Mouse (Mus musculus) CH12.LX (cell line): ENCODE measurements around the gene Cd55b. TPM values are rescaled to one million over a fixed set of nuclear protein-coding genes. Genes with fewer than 3 reads are reported as not detected.
"Not testable (repeated sequence)": the region's sequence is repeated elsewhere in the genome, so short reads cannot be mapped to it uniquely, and the experiment has no call there.

Source experiments
- DNase-seq: peaks from one replicate; pipeline ENCODE4 v3.0.0-alpha.2; 2013; ENCODE audit errors: extremely low read depth
- H3K27ac ChIP-seq: 2 replicates; pipeline ENCODE4 v1.5.1; 2012; ENCODE audit warnings: low read depth, mild to moderate bottlenecking, control low read depth, moderate library complexity; ENCODE audit not compliant: insufficient read depth
- H3K27me3 ChIP-seq: replicated peaks from 2 replicates; pipeline ENCODE3; 2012; ENCODE audit warnings: inconsistent platforms
- H3K36me3 ChIP-seq, 2 experiments: replicated peaks in 1 of 2; 2 replicates each; pipeline versions ENCODE3 to v1.6.1; 2012; ENCODE audit warnings: inconsistent platforms in 1 of 2, low read length in 1 of 2, mild to moderate bottlenecking in 1 of 2, mixed read lengths in 1 of 2, moderate library complexity in 1 of 2; ENCODE audit not compliant: control insufficient read depth in 1 of 2, insufficient read depth in 1 of 2
- H3K4me1 ChIP-seq, 2 experiments: 2 replicates each; pipeline ENCODE4 v1.6.1; 2012; ENCODE audit warnings: inconsistent platforms in 1 of 2, moderate library complexity in 1 of 2; ENCODE audit not compliant: insufficient read depth in 2 of 2, control insufficient read depth in 1 of 2
- H3K4me2 ChIP-seq: 2 replicates; pipeline ENCODE4 v1.6.1; 2012; ENCODE audit warnings: low read depth, mild to moderate bottlenecking, control low read depth; ENCODE audit not compliant: poor library complexity, insufficient read depth, severe bottlenecking
- H3K4me3 ChIP-seq, 3 experiments: fragments of 150-350 bp in 1 of 3; sonication (generic) in 1 of 3; replicated peaks in 1 of 3; 2 replicates each; pipeline versions ENCODE3 to v1.5.1; 2011 to 2012; ENCODE audit warnings: low read depth in 2 of 3, low read length in 2 of 3, mild to moderate bottlenecking in 2 of 3, moderate library complexity in 2 of 3, control low read depth in 1 of 3, improper control_type of control experiment in 1 of 3, inconsistent platforms in 1 of 3, mixed read lengths in 1 of 3; ENCODE audit not compliant: poor library complexity in 1 of 3
- H3K79me2 ChIP-seq: replicated peaks from 2 replicates; pipeline ENCODE4 v1.6.1; 2012; ENCODE audit warnings: mild to moderate bottlenecking, moderate library complexity; ENCODE audit not compliant: control insufficient read depth, poor library complexity, insufficient read depth, severe bottlenecking; ENCODE audit errors: extremely low read depth
- H3K9ac ChIP-seq: 2 replicates; pipeline ENCODE4 v1.6.1; 2012; ENCODE audit warnings: low read depth, mild to moderate bottlenecking, control low read depth, moderate library complexity; ENCODE audit not compliant: insufficient read depth
- H3K9me3 ChIP-seq: replicated peaks from 2 replicates; pipeline ENCODE3; 2012; ENCODE audit warnings: low read length, inconsistent platforms, mixed read lengths
- ELF1 ChIP-seq: IDR thresholded peaks from 2 replicates; pipeline ENCODE4 v1.6.1; 2014; ENCODE audit warnings: low read depth, mild to moderate bottlenecking, inconsistent platforms, low read length, improper control_type of control experiment
- ETS1 ChIP-seq: conservative IDR thresholded peaks from 2 replicates; pipeline ENCODE4 v1.6.1; 2012; ENCODE audit warnings: low read depth, mild to moderate bottlenecking, inconsistent platforms, low read length, improper control_type of control experiment, moderate library complexity
- GABPA ChIP-seq: IDR thresholded peaks from 2 replicates; pipeline ENCODE4 v1.6.1; 2012; ENCODE audit warnings: low read depth, low read length, improper control_type of control experiment, inconsistent platforms; ENCODE audit not compliant: insufficient replicate concordance
- JUN ChIP-seq: IDR thresholded peaks from 2 replicates; pipeline ENCODE4 v1.6.1; 2011; ENCODE audit warnings: low read depth, mild to moderate bottlenecking, low read length, improper control_type of control experiment, moderate library complexity; ENCODE audit not compliant: insufficient read depth
- MAZ ChIP-seq: IDR thresholded peaks from 2 replicates; pipeline ENCODE4 v1.6.1; 2012; ENCODE audit warnings: low read depth, mild to moderate bottlenecking, inconsistent platforms, low read length, improper control_type of control experiment, moderate library complexity
- MEF2A ChIP-seq: IDR thresholded peaks from 2 replicates; pipeline ENCODE4 v1.6.1; 2014; ENCODE audit warnings: low read depth, mild to moderate bottlenecking, inconsistent platforms, low read length, improper control_type of control experiment, borderline replicate concordance
- NELFE ChIP-seq: IDR thresholded peaks from 2 replicates; pipeline ENCODE4 v1.6.1; 2011; ENCODE audit warnings: low read depth, low read length, improper control_type of control experiment
- POLR2A ChIP-seq: IDR thresholded peaks from 2 replicates; pipeline ENCODE4 v1.6.1; 2011; ENCODE audit warnings: low read depth, mild to moderate bottlenecking, improper control_type of control experiment, low read length
- RAD21 ChIP-seq: IDR thresholded peaks from 2 replicates; pipeline ENCODE4 v1.6.1; 2011; ENCODE audit warnings: low read depth, mild to moderate bottlenecking, low read length, improper control_type of control experiment, moderate library complexity
- ZMIZ1 ChIP-seq: IDR thresholded peaks from 2 replicates; pipeline ENCODE4 v1.6.1; 2012; ENCODE audit warnings: low read depth, mild to moderate bottlenecking, inconsistent platforms, low read length, improper control_type of control experiment
- dilution Hi-C: fragments of 300-500 bp; cut with MboI; formaldehyde crosslinking; loops from 2 replicates; pipeline ENCODE4 v1.14.3; 2020; ENCODE audit warnings: low sequenced_read_pairs; ENCODE audit not compliant: extremely low pct_unique_long_range_greater_than_20kb, extremely low pct_ligation_motif_present
- in situ Hi-C: fragments of 300-500 bp; cut with MboI; formaldehyde crosslinking; loops from 3 replicates; pipeline ENCODE4 v1.14.3; 2019; ENCODE audit warnings: low sequenced_read_pairs, low pct_ligation_motif_present, low pct_unique_long_range_greater_than_20kb, mixed read lengths
- polyA plus RNA-seq: library from polyadenylated mRNA; unstranded; fragments of >175 nt; gene quantifications from 2 replicates; pipeline ENCODE4 v1.2.1, GENCODE M21; 2012; ENCODE audit warnings: low read depth; ENCODE audit not compliant: insufficient read length
- total RNA-seq, 2 experiments: library from RNA; depleted of rRNA; stranded (reverse); fragments of 300-350 nt in 1 of 2; fragments of >200 nt in 1 of 2; gene quantifications; 2 replicates each; pipeline ENCODE4 v1.2.3; 2012 to 2014

Gene Cd55b
- total and polyA plus RNA-seq, 3 experiments, result not detected

GRCm38 (mm10) chr1:130430920-130431319, 8.1 kb upstream of the Cd55b start:
- no peak overlapping the region for H3K4me3 ChIP-seq
- no peaks in the 10 kb centered on the region for H3K9me3 ChIP-seq
- peaks cover 0 to 7% of the 10 kb centered on the region in 2 experiments; a peak in 1 of 4 replicates for H3K4me1 ChIP-seq
- dilution Hi-C loops, result no loop called here
- H3K9ac ChIP-seq, result no peak overlapping the region
- TF ChIP-seq ZMIZ1, result no peak
- TF ChIP-seq NELFE, result no peak
- TF ChIP-seq MAZ, result no peak
- no peak for TF ChIP-seq ETS1
- no peak for TF ChIP-seq RAD21
- no peak for TF ChIP-seq JUN
- no peak for TF ChIP-seq MEF2A
- TF ChIP-seq POLR2A, result no peak
- TF ChIP-seq ELF1, result no peak
- no peak for TF ChIP-seq GABPA
- in situ Hi-C loops, result no loop called here
- H3K27me3 ChIP-seq, result no peaks in the 10 kb centered on the region
- H3K79me2 ChIP-seq, result no peaks in the 10 kb centered on the region
- DNase-seq, result no peak
- no peaks in the 10 kb centered on the region for H3K36me3 ChIP-seq
- no peak overlapping the region for H3K27ac ChIP-seq
- H3K4me2 ChIP-seq, result no peak overlapping the region

DNA sequence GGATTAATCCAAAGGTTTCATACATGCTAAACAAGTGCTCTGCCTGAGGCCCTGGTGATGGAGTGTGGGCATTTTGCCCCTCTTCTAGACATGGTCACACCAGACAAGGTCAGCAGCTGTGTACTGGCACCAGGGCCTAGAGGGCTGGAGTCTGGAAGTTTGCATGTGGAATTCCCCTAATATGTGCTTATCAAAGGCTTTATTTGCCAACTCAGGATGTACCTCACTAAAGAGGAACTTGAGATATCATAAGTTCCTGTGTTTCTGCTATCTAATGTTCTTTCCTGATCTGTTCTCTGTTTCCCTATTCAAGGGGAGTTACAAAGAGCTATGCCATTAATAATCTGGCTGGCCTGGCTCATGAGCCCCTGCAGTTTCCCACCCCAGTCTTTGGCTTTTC, 5.9 kb upstream of the Cd55b start:
- in situ Hi-C loops, H3K27me3 ChIP-seq, H3K36me3 ChIP-seq, H3K79me2 ChIP-seq, DNase-seq, H3K4me3 ChIP-seq, H3K4me2 ChIP-seq, H3K9me3 ChIP-seq, dilution Hi-C loops, H3K4me1 ChIP-seq, H3K9ac ChIP-seq, H3K27ac ChIP-seq: not testable (repeated sequence)

DNA sequence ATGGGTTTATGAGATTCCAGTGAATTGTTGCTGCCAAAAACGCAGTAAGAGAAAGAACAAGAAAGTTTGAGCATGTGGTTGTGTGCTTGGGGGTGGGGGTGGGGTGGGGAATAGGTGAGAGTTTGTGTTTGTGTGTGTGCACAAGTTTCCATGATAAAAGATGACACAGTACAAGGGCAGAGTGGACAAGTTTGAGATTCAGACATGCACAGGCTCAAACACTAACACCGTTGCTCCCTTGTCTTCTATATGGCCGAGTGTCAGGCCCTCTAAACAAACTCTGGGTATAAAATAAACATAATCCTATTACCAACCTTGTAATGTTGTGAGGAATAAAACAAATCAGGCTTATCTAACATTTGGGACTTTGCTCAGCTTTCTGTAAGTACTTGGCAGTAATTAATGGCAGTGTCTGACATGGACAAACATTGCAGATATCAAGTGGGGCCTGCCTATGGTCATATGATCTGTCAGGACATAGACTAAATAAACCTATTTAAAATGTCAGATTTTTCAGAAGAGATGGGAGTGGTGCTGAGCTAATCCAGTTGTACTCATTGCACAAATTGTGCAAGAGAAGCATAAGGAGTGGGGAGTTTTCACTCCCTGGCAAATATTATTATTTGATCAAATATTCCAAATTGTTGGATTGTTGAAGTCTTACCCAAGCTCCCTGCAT, 4.5 kb upstream of the Cd55b start:
- DNase-seq, H3K9ac ChIP-seq, H3K4me2 ChIP-seq, H3K36me3 ChIP-seq, H3K79me2 ChIP-seq, H3K4me3 ChIP-seq, dilution Hi-C loops, H3K27ac ChIP-seq, H3K9me3 ChIP-seq, in situ Hi-C loops, H3K27me3 ChIP-seq, H3K4me1 ChIP-seq: not testable (repeated sequence)

DNA sequence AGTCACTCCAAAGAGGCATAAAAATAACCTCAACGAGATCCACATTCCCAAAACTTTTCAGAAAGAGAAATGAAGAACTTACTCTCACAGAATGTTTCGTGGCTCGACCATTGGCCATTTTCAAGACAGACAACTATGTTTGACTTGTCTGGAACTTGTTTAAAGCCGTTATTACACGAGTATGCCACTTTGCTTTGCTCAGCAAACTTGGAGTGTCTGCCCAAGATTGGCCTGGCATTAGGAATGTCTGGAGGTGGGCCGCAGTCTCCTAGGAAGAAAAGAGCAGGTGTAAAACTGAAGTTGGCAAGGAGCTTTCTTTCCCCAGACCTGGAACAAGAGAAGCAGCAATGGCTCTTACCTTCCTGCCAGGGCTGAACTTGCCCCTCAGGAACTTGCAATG, 776 bp downstream of the Cd55b start:
- dilution Hi-C loops, in situ Hi-C loops, H3K36me3 ChIP-seq, DNase-seq, H3K27ac ChIP-seq, H3K27me3 ChIP-seq, H3K79me2 ChIP-seq, H3K9ac ChIP-seq, H3K4me2 ChIP-seq, H3K4me1 ChIP-seq, H3K4me3 ChIP-seq, H3K9me3 ChIP-seq: not testable (repeated sequence)
